Comparison of ENCODE assay signal across 8 mouse cellular contexts in genomic region chr15:98533035-98533531, GRCm38 (mm10). TPM values are rescaled to one million over a fixed set of nuclear protein-coding genes. Genes with fewer than 3 reads are reported as not detected.
A peak's percentile ranks its signal among the peaks of the same experiment; 100 is the strongest.
DNase-seq lines count a peak whose midpoint lies in the region; ATAC-seq and TF ChIP-seq lines count a peak whose summit lies in the region.

No protein-coding gene starts in this region.

- H3K4me1 ChIP-seq in intestine, postnatal 0 days (replicated peaks; ENCODE audit: control insufficient read depth, insufficient read depth, low read length), result no peaks in the 10 kb centered on the region
- H3K4me1 ChIP-seq in neural tube, embryonic 15.5 days, result peaks cover 18% of the 10 kb centered on the region

- under 1% methylated on average over 18 of the region's 18 CpGs for WGBS in intestine, postnatal 0 days
- WGBS in neural tube, embryonic 15.5 days, result under 1% methylated on average over 18 of the region's 18 CpGs

- no peaks in the 10 kb centered on the region for H3K27me3 ChIP-seq in intestine, postnatal 0 days (replicated peaks; ENCODE audit: control insufficient read depth, insufficient read depth, low read length)
- no peaks in the 10 kb centered on the region for H3K27me3 ChIP-seq in neural tube, embryonic 15.5 days (replicated peaks)

- H3K9me3 ChIP-seq in intestine, postnatal 0 days (ENCODE audit: control insufficient read depth), result no peaks in the 10 kb centered on the region
- H3K9me3 ChIP-seq in neural tube, embryonic 15.5 days (replicated peaks), result no peaks in the 10 kb centered on the region

- H3K9ac ChIP-seq in intestine, postnatal 0 days (ENCODE audit: low read depth, low read length), result peak overlapping the region; percentile 78
- peak overlapping the region; percentile 73 for H3K9ac ChIP-seq in neural tube, embryonic 15.5 days (replicated peaks)

- no peak for ATAC-seq in intestine, postnatal 0 days
- ATAC-seq in neural tube, embryonic 15.5 days (ENCODE audit: low FRiP score), result no peak

- no peak for TF ChIP-seq CTCF in intestine, postnatal 0 days (IDR thresholded peaks at IDR 0.05; ENCODE audit: low read depth)

- peak overlapping the region; percentile 77 for H3K4me2 ChIP-seq in intestine, postnatal 0 days (replicated peaks; ENCODE audit: low read depth)
- peak overlapping the region; percentile 75 for H3K4me2 ChIP-seq in neural tube, embryonic 15.5 days

- peak; percentile 90 for DNase-seq in heart, adult 11 months
- no peak for DNase-seq in heart, postnatal 4 days
- peak; percentile 40 for DNase-seq in CD4-positive helper T cell, adult 2 months (ENCODE audit: low read depth, low spot score)
- peak; percentile 49 for DNase-seq in embryo, embryonic 9.5 days (ENCODE audit: extremely low spot score)
- no peak for DNase-seq in kidney, adult 9 months
- DNase-seq in layer of hippocampus, postnatal 14 days (ENCODE audit: low spot score in 2 of 2), result no peak

- peak overlapping the region; percentile 76 for H3K4me3 ChIP-seq in intestine, postnatal 0 days (ENCODE audit: low read depth, low read length)
- H3K4me3 ChIP-seq in neural tube, embryonic 15.5 days (replicated peaks), result peak overlapping the region; percentile 73

- H3K27ac ChIP-seq in intestine, postnatal 0 days (ENCODE audit: low read depth, low read length), result no peak overlapping the region
- H3K27ac ChIP-seq in neural tube, embryonic 15.5 days (replicated peaks), result peak overlapping the region; percentile 99; the same call in 1 of the 2 replicates

- peaks cover 37% of the 10 kb centered on the region for H3K36me3 ChIP-seq in intestine, postnatal 0 days (ENCODE audit: control insufficient read depth, insufficient read depth)
- peaks cover 31% of the 10 kb centered on the region for H3K36me3 ChIP-seq in neural tube, embryonic 15.5 days

RNA-seq across cellular contexts. Expression of gene Kansl2, which starts 1.0 kb away (rescaled TPM):
- 10 to 100 TPM; 88.8 to 93.8 TPM for total RNA-seq in heart, postnatal 4 days (2021)
- 42.1 and 42.3 TPM in 2 replicates for polyA plus RNA-seq in intestine, postnatal 0 days (2015; fragmentation: Nextera tagmentation; extraction: Ambion mirVana)
- 102 and 104 TPM in 2 replicates for polyA plus RNA-seq in neural tube, embryonic 15.5 days (2015; fragmentation: Nextera tagmentation; extraction: Ambion mirVana)
- 10 to 100 TPM; 65.5 to 65.8 TPM for total RNA-seq in layer of hippocampus, postnatal 14 days (2021)

RNA-seq across cellular contexts. Expression of gene Ccnt1, which starts 37.6 kb away (rescaled TPM):
- 10 to 100 TPM; 33.8 to 34.1 TPM for total RNA-seq in heart, postnatal 4 days (2021)
- 21.1 and 25.0 TPM in 2 replicates for polyA plus RNA-seq in intestine, postnatal 0 days (2015; fragmentation: Nextera tagmentation; extraction: Ambion mirVana)
- 58.6 and 62.8 TPM in 2 replicates for polyA plus RNA-seq in neural tube, embryonic 15.5 days (2015; fragmentation: Nextera tagmentation; extraction: Ambion mirVana)
- total RNA-seq in layer of hippocampus, postnatal 14 days (2021), result 10 to 100 TPM; 43.9 to 44.7 TPM

RNA-seq across cellular contexts. Expression of gene 4930415O20Rik, which starts 37.7 kb away (rescaled TPM):
- total RNA-seq in heart, postnatal 4 days (2021), result not detected
- not detected in 2 replicates for polyA plus RNA-seq in intestine, postnatal 0 days (2015; fragmentation: Nextera tagmentation; extraction: Ambion mirVana)
- not detected in 2 replicates for polyA plus RNA-seq in neural tube, embryonic 15.5 days (2015; fragmentation: Nextera tagmentation; extraction: Ambion mirVana)
- total RNA-seq in layer of hippocampus, postnatal 14 days (2021), result not detected

RNA-seq across cellular contexts. Expression of gene Olfr279, which starts 40.9 kb away (rescaled TPM):
- not detected for total RNA-seq in heart, postnatal 4 days (2021)
- not detected in 2 replicates for polyA plus RNA-seq in intestine, postnatal 0 days (2015; fragmentation: Nextera tagmentation; extraction: Ambion mirVana)
- polyA plus RNA-seq in neural tube, embryonic 15.5 days (2015; fragmentation: Nextera tagmentation; extraction: Ambion mirVana), result not detected in 2 replicates
- total RNA-seq in layer of hippocampus, postnatal 14 days (2021), result under 1 TPM; 0.21 to 0.37 TPM

RNA-seq across cellular contexts. Expression of gene Lalba, which starts 50.6 kb away (rescaled TPM):
- not detected for total RNA-seq in heart, postnatal 4 days (2021)
- polyA plus RNA-seq in intestine, postnatal 0 days (2015; fragmentation: Nextera tagmentation; extraction: Ambion mirVana), result 0.34 and 0.56 TPM in 2 replicates
- not detected in 2 replicates for polyA plus RNA-seq in neural tube, embryonic 15.5 days (2015; fragmentation: Nextera tagmentation; extraction: Ambion mirVana)
- total RNA-seq in layer of hippocampus, postnatal 14 days (2021), result not detected

Comparison
In these comparisons a context has a peak if more than half of its experiments do, and no peak if none do; other contexts are left out.
1. DNase-seq: peak in heart, adult 11 months (single experiment), CD4-positive helper T cell, adult 2 months (single experiment) and embryo, embryonic 9.5 days (single experiment); none in heart, postnatal 4 days (single experiment), kidney, adult 9 months (single experiment) and layer of hippocampus, postnatal 14 days (0 of 2).